Mouse (Mus musculus) megakaryocyte progenitor cell, adult 5-6 weeks (primary cell): ENCODE measurements at regions not wholly inside any gene's neighbourhood (a gene's known extent, or its start where the extent isn't known, plus 50 kb on each side); places are given as distances from the start of the nearest gene placed in this dataset.
A peak's percentile ranks its signal among the peaks of the same experiment; 100 is the strongest.

ENCODE experiments used
- ATAC-seq: replicated peaks from 2 replicates; pipeline ENCODE4 v1.8.0; 2016; ENCODE audit warnings: mild to moderate bottlenecking, moderate TSS enrichment, inconsistent platforms; ENCODE audit not compliant: poor library complexity

DNA sequence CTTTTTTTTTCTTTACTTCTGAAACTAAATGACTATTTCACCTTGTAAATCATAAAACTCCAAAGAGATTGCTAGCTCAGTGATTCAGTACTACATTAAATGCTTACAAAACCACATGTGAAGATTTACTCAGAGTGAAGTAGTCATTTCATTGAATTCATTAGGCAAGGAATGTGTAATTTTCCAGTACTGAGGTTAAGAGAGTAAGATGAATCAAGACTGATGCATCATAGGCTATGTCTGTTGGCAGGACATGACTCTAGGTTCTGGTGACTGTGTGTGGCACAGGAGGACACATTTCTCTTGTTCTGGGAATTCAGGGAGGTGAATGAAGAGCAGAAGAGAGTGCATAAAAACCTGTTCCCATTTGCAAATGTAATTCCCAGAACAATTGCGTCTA is 741.7 kb downstream of the Slitrk6 start:
- no peak for ATAC-seq

DNA sequence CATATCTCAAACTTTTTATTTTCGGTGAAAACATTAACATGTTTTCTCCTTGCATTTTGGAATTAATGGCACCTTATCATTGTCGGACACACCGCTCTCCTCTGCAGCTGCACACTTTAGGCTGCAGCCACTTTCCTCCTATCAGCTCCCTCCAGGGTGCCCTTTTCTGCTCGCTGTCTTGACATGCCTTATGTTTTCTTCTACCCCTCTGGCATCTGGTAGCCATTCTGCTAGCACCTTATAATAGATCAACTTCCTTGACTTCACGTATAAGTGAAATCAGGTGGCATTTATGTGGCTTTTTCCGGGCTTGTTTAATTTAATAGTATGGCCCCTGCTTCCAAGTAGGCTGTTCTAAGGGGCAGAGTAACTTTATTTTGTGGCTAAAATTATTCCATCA is 747.8 kb downstream of the Slitrk6 start:
- ATAC-seq, result no peak

- ATAC-seq, result no peak
Observed at GRCm38 (mm10) chr14:109985026-109985425, 769.9 kb downstream of the Slitrk6 start.

- ATAC-seq, result no peak
Observed at GRCm38 (mm10) chr14:109958008-109958407, 796.9 kb downstream of the Slitrk6 start.

DNA sequence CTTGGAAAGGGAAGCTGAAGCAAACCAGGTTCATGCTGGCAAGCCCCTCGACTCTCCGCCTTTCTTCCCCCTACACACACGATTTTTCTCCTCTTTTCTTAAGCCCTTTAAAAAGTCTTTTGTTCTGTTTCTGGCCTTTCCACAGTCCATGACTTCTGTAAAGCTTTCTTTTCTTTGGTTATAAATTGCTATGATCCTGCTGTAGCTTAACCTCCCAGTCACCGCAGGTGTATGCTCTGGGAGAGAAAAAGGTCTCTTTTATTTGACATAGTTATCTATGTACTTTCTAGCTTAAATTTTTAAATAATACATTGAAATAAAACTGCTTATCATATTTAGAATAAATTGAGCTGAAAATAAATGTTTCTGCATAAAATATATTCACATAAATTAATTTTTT is 813.0 kb downstream of the Slitrk6 start:
- no peak for ATAC-seq

- ATAC-seq, result no peak
Observed at GRCm38 (mm10) chr14:109941162-109941561, 813.8 kb downstream of the Slitrk6 start.

DNA sequence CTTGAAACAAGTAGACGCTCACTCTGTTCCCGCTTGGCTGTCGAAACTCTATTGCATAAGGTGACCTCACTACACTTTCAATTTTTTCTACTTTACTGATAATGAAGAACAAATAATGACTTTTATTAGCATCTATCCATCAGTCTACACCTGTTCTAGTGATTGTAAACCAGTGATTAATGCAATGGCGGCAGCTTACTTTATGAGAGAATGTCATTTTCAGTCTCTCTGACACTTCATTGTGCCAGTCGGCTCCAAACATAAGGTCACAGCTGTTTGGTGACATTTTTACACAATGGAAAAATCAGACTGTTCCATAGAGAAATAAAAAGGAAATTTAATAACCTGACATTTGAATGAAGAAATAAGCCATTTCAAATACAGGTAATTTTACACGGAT is 817.5 kb downstream of the Slitrk6 start:
- no peak for ATAC-seq

DNA sequence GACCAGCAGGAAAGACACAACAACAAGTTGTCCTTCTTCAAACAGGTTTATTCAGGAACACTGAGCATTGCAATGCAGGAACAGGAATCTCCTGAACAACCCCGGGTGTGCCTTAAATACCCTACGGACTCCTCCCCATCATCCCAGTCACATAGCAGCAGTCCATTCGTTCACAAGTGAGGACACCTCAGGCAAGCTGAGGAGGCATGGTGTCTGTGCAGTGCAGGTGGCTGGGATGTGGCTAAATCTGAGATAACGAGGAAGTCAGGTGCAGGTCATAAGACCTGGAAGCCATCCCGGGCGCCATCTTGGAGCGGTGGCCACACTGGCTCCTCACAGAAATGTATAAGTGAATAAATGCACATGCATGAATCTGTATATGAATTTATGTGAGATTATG is 826.0 kb downstream of the Slitrk6 start:
- ATAC-seq, result no peak

DNA sequence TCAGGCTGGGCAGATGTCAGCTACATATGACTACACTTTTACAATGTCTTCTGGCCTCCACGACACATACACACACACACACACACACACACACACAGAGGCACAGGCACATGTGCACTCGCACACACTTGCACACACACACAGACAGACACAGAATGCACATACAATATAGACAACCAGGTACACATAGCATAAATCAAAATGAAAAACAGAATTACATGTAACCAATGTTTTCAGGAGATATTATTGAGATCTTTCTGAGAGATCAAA is 863.1 kb downstream of the Slitrk6 start:
- no peak for ATAC-seq

- no peak for ATAC-seq
Observed at GRCm38 (mm10) chr14:109891151-109891895, 863.6 kb downstream of the Slitrk6 start.

DNA sequence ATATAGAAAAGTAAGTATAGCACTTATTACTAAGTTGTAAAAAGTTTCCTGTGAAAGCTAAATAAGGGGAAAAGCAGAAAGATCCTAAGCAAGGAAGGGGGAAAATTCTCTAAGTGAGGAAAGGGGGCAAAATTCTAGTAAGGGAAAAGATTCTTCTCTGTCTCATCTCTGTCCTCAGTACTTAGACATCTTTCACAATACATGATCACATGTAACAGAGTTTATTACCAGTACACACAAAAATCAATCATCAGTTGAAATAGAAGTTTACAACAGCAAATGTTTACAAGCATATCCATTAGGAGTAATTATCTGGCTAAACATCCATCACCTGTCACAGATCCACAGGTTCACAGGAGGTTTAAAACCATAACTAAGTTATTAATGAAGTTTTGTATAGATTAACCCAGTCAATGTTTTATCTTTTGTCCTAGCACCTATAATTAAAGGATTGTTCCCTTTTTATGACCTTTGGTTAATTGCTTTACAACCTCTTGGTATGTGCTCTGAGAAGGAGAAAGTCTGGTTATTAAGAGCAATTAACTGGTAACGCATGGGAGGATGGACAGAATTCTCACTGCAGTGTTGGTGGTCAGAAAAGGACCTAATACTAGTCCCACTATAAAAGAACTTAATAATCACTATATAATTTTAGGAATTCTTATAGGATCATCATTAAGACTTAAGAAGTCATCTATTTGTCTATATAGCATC is 877.8 kb downstream of the Slitrk6 start:
- ATAC-seq, result no peak

DNA sequence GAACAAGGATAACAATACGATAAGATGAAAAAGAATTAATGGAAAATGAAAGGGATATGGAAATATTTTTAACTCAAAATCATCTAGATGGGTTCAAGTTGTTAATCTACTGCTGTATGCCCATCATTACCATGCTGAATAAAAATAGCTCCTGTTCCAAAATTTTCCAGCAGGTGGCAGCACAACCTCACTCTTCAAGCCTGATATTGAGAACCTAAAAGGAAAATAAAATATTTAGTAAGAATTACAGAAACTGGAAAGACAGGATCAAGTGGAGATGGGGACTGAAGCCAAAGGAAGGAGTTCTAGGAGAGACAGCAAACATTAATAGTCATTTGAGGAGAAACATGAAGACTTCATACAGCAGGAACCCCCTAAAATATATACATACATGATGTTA is 880.7 kb downstream of the Slitrk6 start:
- ATAC-seq, result peak; percentile 80

- 0 out of 2 replicates have a peak, but pooled peaks have one; percentile 39 for ATAC-seq
Observed at GRCm38 (mm10) chr14:109840354-109841104, 914.4 kb downstream of the Slitrk6 start.

DNA sequence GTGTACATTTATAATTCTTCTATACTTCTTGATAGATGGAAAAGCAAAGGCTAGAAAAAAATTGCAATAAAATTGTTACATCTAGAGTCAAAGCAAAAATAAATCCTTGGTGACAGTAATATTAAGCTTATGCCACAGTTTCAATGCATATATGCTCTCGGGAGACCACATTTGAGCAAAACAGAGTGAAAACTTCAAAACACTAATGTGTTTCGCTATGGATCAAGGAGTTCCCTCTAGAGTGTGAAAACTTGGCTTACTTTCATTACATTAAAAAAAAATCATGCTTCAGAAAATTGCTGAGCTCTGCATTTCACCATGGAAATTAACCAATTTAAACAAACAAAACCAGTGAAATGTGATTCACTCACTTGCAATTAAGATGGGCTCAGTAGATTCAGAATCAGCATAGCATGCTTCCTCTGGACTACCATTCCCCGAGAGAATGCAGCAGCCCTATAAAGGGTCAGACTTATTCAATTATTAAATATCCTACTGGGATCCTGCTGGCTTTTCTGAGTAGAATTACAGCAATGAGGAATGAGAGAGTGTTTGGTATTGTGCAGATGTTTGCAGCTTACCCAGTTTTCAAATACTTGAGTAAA is 888.7 kb upstream of the Slitrk1 start:
- no peak for ATAC-seq

GRCm38 (mm10) chr14:109772246-109772645 is 858.3 kb upstream of the Slitrk1 start:
- ATAC-seq, result no peak

DNA sequence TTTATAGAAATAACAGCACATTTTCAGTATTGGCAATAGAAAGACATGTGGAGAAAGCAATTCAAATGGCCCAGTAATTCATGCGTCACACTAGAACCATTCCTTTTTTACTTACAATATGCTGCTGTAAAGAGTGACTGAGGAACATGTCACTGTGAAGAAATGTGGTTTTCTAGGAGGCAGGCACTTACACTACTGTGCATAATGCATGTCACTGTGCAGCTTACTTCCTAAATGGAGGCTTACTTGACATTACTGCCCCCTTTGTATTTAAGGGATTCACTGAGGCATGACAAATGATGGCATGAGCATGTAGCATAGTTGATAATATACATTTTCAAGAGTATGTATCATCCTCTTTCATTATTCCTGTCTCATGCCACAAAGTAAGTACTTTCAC is 846.9 kb upstream of the Slitrk1 start:
- ATAC-seq, result no peak
